17 mouse cellular contexts compared by ENCODE assay signal in genomic region chr13:10930741-10931140, GRCm38 (mm10).
DNase-seq lines count a peak whose midpoint lies in the region; ATAC-seq and TF ChIP-seq lines count a peak whose summit lies in the region.
"Had no signal": no experiment of that assay in that cellular context is flagged by ENCODE, and none has a peak within 500 bp of the region (broad histone marks: within the 10 kb centered on the region; RNA-seq: fewer than 3 reads in every experiment).

No protein-coding gene starts in this region.

- no peak overlapping the region for H3K4me3 ChIP-seq in gastrocnemius, adult 2 months
- H3K4me3 ChIP-seq in layer of hippocampus, adult 2 months, result no peak overlapping the region
- no peak overlapping the region for H3K4me3 ChIP-seq in CH12.LX (replicated peaks in 1 of 3; ENCODE audit: low read depth in 2 of 3, low read length in 2 of 3, poor library complexity in 1 of 3)
- no peak overlapping the region for H3K4me3 ChIP-seq in neural tube, embryonic 15.5 days (replicated peaks)
- H3K4me3 ChIP-seq: embryonic facial prominence, embryonic 12.5 days; liver, embryonic 12.5 days; midbrain, embryonic 15.5 days had no signal

- no peaks in the 10 kb centered on the region for H3K27me3 ChIP-seq in CH12.LX (replicated peaks)
- H3K27me3 ChIP-seq in neural tube, embryonic 15.5 days (replicated peaks), result no peaks in the 10 kb centered on the region
- H3K27me3 ChIP-seq: embryonic facial prominence, embryonic 12.5 days; liver, embryonic 12.5 days; midbrain, embryonic 15.5 days had no signal

- H3K4me1 ChIP-seq in CH12.LX (ENCODE audit: control insufficient read depth in 1 of 2, insufficient read depth in 2 of 2), result no peaks in the 10 kb centered on the region
- H3K4me1 ChIP-seq in neural tube, embryonic 15.5 days, result no peaks in the 10 kb centered on the region
- H3K4me1 ChIP-seq: embryonic facial prominence, embryonic 12.5 days; liver, embryonic 12.5 days; midbrain, embryonic 15.5 days had no signal

- no peak for TF ChIP-seq EP300 in CH12.LX (IDR thresholded peaks at IDR 0.05; ENCODE audit: low read length)

- in situ Hi-C loops in CH12.LX (cut with MboI; ENCODE audit: low pct_ligation_motif_present, low pct_unique_long_range_greater_than_20kb, low sequenced_read_pairs), result no loop called here

- dilution Hi-C loops in CH12.LX (cut with MboI; ENCODE audit: extremely low pct_ligation_motif_present, extremely low pct_unique_long_range_greater_than_20kb, low sequenced_read_pairs), result no loop called here

- DNase-seq in gastrocnemius, adult 2 months, result no peak
- DNase-seq in gastrocnemius, adult 18-20 months (ENCODE audit: low spot score), result no peak
- no peak for DNase-seq in layer of hippocampus, adult 2 months (ENCODE audit: low spot score in 2 of 2)
- DNase-seq in layer of hippocampus, adult 8-10 months (ENCODE audit: low spot score in 2 of 2), result no peak
- peak; percentile 23 for DNase-seq in CH12.LX (ENCODE audit: extremely low read depth)
- peak; percentile 11 for DNase-seq in Muller cell, postnatal 12 days (ENCODE audit: inconsistent ontology term)
- DNase-seq in adrenal gland, adult (ENCODE audit: inconsistent age in 2 of 2, low spot score in 1 of 2), result no peak
- DNase-seq: cerebellum, postnatal 10 days; gastrocnemius, postnatal 14 days; layer of hippocampus, postnatal 36 days; left cerebral cortex, postnatal 4 days; thymus, postnatal 25 days had no signal

- no peaks in the 10 kb centered on the region for H3K9me3 ChIP-seq in CH12.LX (replicated peaks; ENCODE audit: low read length)
- no peaks in the 10 kb centered on the region for H3K9me3 ChIP-seq in neural tube, embryonic 15.5 days (replicated peaks)
- H3K9me3 ChIP-seq: embryonic facial prominence, embryonic 12.5 days; liver, embryonic 12.5 days; midbrain, embryonic 15.5 days had no signal

- 0 out of 2 replicates have a peak, but pooled peaks have one; percentile 9 for TF ChIP-seq CTCF in gastrocnemius, adult 2 months (IDR thresholded peaks at IDR 0.05)
- TF ChIP-seq CTCF in layer of hippocampus, adult 2 months (conservative IDR thresholded peaks at IDR 0.05), result peak; percentile 64
- peak in 1 of 2 experiments; percentile 16; a peak in 1 of 4 replicates for TF ChIP-seq CTCF in CH12.LX (conservative IDR thresholded peaks at IDR 0.05 in 1 of 2, IDR thresholded peaks at IDR 0.05 in 1 of 2; ENCODE audit: low read depth in 2 of 2, low read length in 2 of 2)

- H3K79me2 ChIP-seq in CH12.LX (replicated peaks; ENCODE audit: control insufficient read depth, extremely low read depth, insufficient read depth, poor library complexity, severe bottlenecking), result no peaks in the 10 kb centered on the region

- no peak overlapping the region for H3K27ac ChIP-seq in gastrocnemius, adult 2 months
- no peak overlapping the region for H3K27ac ChIP-seq in layer of hippocampus, adult 2 months
- H3K27ac ChIP-seq in CH12.LX (ENCODE audit: insufficient read depth, low read depth), result no peak overlapping the region
- no peak overlapping the region for H3K27ac ChIP-seq in neural tube, embryonic 15.5 days (replicated peaks)
- H3K27ac ChIP-seq: embryonic facial prominence, embryonic 12.5 days; liver, embryonic 12.5 days; midbrain, embryonic 15.5 days had no signal

- no peak overlapping the region for H3K9ac ChIP-seq in CH12.LX (ENCODE audit: insufficient read depth, low read depth)
- H3K9ac ChIP-seq in neural tube, embryonic 15.5 days (replicated peaks), result no peak overlapping the region
- H3K9ac ChIP-seq: embryonic facial prominence, embryonic 12.5 days; liver, embryonic 12.5 days; midbrain, embryonic 15.5 days had no signal

- peak; percentile 15 for TF ChIP-seq RAD21 in CH12.LX (IDR thresholded peaks at IDR 0.05; ENCODE audit: low read depth, low read length)

- ATAC-seq in neural tube, embryonic 15.5 days (ENCODE audit: low FRiP score), result no peak
- ATAC-seq: activated CD4-positive, CD25-positive, alpha-beta regulatory T cell, adult 4 months; liver, embryonic 12.5 days; midbrain, embryonic 15.5 days had no signal

- 96% methylated on average over 3 of the region's 3 CpGs for WGBS in neural tube, embryonic 15.5 days

- no peak for TF ChIP-seq POLR2A in CH12.LX (IDR thresholded peaks at IDR 0.05; ENCODE audit: low read depth, low read length)

- intact Hi-C loops in gastrocnemius, adult 2 months (cut with DNase I), result no loop called here

- no peak overlapping the region for H3K4me2 ChIP-seq in CH12.LX (ENCODE audit: insufficient read depth, low read depth, poor library complexity, severe bottlenecking)
- no peak overlapping the region for H3K4me2 ChIP-seq in neural tube, embryonic 15.5 days
- H3K4me2 ChIP-seq: embryonic facial prominence, embryonic 12.5 days; liver, embryonic 12.5 days; midbrain, embryonic 15.5 days had no signal

- no peaks in the 10 kb centered on the region for H3K36me3 ChIP-seq in CH12.LX (replicated peaks in 1 of 2; ENCODE audit: control insufficient read depth in 1 of 2, insufficient read depth in 1 of 2, low read length in 1 of 2)
- no peaks in the 10 kb centered on the region for H3K36me3 ChIP-seq in neural tube, embryonic 15.5 days
- H3K36me3 ChIP-seq: embryonic facial prominence, embryonic 12.5 days; liver, embryonic 12.5 days; midbrain, embryonic 15.5 days had no signal

TF ChIP-seq in CH12.LX, 34 proteins besides CTCF, POLR2A, EP300 and RAD21:
- TF ChIP-seq NELFE (IDR thresholded peaks at IDR 0.05; ENCODE audit: low read depth, low read length) (no peak), ZKSCAN1 (IDR thresholded peaks at IDR 0.05; ENCODE audit: borderline replicate concordance, low read depth, low read length) (no peak), NRF1 (IDR thresholded peaks at IDR 0.05; ENCODE audit: low read depth, low read length) (no peak), USF2 (conservative IDR thresholded peaks at IDR 0.05; ENCODE audit: low read depth, low read length) (no peak), SIN3A (IDR thresholded peaks at IDR 0.05; ENCODE audit: low read length) (no peak), TBP (conservative IDR thresholded peaks at IDR 0.05; ENCODE audit: low read depth, low read length) (no peak), IRF4 (IDR thresholded peaks at IDR 0.05; ENCODE audit: low read depth, low read length) (no peak), POLR2AphosphoS2 (IDR thresholded peaks at IDR 0.05; ENCODE audit: low read depth, low read length) (no peak), RCOR1 (conservative IDR thresholded peaks at IDR 0.05; ENCODE audit: low read depth, low read length) (no peak), GABPA (IDR thresholded peaks at IDR 0.05; ENCODE audit: insufficient replicate concordance, low read depth, low read length) (no peak), UBTF (IDR thresholded peaks at IDR 0.05; ENCODE audit: low read depth, low read length) (no peak), ELF1 (IDR thresholded peaks at IDR 0.05; ENCODE audit: low read depth, low read length) (no peak), KAT2A (IDR thresholded peaks at IDR 0.05; ENCODE audit: insufficient replicate concordance, low read length) (no peak), TCF12 (IDR thresholded peaks at IDR 0.05; ENCODE audit: low read depth, low read length) (no peak), ZNF384 (IDR thresholded peaks at IDR 0.05; ENCODE audit: low read depth, low read length) (no peak), HCFC1 (IDR thresholded peaks at IDR 0.05; ENCODE audit: low read depth, low read length) (no peak), CHD2 (IDR thresholded peaks at IDR 0.05; ENCODE audit: low read length) (no peak)
TF ChIP-seq in CH12.LX: peak in this region for 0.

Comparison
In these comparisons a context has a peak if more than half of its experiments do, and no peak if none do; other contexts are left out.
1. DNase-seq: peak in CH12.LX (single experiment) and Muller cell, postnatal 12 days (single experiment); none in gastrocnemius, adult 2 months (single experiment), gastrocnemius, adult 18-20 months (single experiment), layer of hippocampus, adult 2 months (0 of 2), layer of hippocampus, adult 8-10 months (0 of 2) and adrenal gland, adult (0 of 2).